Mouse (Mus musculus) kidney, postnatal 14 days (tissue): Measurements from ENCODE around the gene Homer3.

Experiments
- DNase-seq: peaks from one replicate; pipeline ENCODE4 v3.0.0; 2022; ENCODE audit warnings: mixed read lengths

The Homer3 gene

DNA sequence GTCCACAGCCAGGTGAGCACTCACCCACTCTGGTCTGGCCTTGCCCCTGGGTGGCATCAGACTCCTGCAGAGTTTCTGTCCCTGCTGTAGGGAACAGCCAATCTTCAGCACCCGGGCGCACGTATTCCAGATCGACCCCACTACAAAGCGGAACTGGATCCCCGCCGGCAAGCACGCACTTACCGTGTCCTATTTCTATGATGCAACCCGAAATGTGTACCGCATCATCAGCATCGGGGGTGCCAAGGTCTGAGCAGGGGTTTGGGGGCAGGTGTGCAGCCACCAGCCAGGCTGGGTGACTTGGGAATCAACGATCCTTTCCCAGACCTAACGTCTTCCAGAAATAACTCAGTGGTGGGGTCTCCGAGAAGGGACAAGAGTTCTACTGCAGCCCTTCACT lies 2.7 kb downstream of the Homer3 start:
- no peak for DNase-seq

- DNase-seq: no peak
These were observed 4.1 kb downstream of the Homer3 start for GRCm38 (mm10) chr8:70286737-70287136.

GRCm38 (mm10) chr8:70293988-70294405 lies 11.4 kb downstream of the Homer3 start:
- no peak for DNase-seq

DNA sequence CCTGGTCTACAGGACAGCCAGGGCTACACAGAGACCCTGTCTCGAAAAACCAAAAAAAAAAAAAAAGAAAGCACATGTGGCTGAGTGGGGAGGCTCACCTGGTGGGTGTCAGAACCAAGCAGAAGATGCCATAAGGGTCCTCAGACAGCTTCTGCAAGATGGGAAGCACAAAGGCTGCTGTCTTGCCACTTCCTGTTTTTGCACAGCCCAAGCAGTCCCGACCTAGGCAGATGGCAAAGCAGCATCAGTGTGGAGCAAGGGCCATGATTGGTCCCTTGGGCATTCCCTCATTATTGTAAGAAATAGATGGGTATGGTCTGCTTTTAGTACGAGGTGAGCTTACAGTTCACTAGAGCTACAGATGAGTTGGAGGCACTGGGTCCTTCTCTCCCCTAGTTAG lies 18.3 kb downstream of the Homer3 start:
- DNase-seq: no peak

GRCm38 (mm10) chr8:70302358-70302890 lies 19.8 kb downstream of the Homer3 start, which contains the start of the genes Ddx49 and Cope:
Gene Ddx49, minus strand, starts transcription at chr8:70302489.
Gene Cope, plus strand, starts transcription at chr8:70302518.
- peak; percentile 96 for DNase-seq

DNA sequence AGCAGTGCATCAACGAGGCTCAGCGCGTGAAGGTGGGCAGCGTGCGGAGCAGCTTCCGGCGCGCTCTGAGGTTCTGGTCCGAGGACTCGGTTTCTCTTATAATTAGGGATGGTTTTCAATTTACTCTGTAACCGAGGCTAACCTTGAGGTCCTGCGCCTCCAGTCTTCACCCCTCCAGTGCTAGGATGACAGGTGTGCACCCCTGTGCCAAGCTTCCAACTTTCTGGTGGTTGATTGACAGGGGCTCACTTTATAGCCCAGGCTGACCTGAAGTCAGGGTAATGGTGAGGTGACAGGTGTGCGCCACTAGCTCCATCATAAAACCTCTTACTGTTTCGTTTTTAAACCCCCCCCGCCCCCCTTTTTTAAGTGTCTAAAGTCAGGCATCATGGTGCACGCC lies 20.3 kb downstream of the Homer3 start:
- DNase-seq: no peak

DNA sequence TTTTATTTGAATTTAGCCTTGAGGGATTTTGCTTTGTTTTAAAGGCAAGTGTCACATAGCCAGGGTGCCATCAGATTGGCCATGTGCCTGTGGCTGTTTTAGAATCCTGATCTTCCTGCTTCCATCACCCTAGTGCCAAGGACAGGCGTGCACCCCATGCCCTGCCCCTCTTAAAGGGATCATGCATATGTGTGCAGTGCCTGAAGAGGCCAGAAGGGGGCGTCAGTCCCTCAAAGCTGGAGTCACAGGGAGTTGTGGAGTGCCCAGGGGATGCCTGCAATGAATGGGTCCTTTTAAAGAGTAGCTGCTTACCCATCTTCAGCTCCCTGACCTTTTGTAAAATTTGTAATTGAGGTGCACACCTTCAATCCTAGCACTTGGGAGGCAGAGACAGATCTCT lies 26.7 kb downstream of the Homer3 start:
- DNase-seq: no peak

GRCm38 (mm10) chr8:70313399-70313798 lies 30.8 kb downstream of the Homer3 start:
- no peak for DNase-seq

GRCm38 (mm10) chr8:70315624-70316510 lies 33.2 kb downstream of the Homer3 start, which contains the start of gene Cers1:
Gene Cers1, plus strand, starts transcription at chr8:70315775.
- DNase-seq: peak; percentile 75

- DNase-seq: peak; percentile 62
These were observed 34.2 kb downstream of the Homer3 start for GRCm38 (mm10) chr8:70316511-70317504.

- DNase-seq: no peak
These were observed 35.2 kb downstream of the Homer3 start for GRCm38 (mm10) chr8:70317872-70318271.

- DNase-seq: no peak
These were observed 41.1 kb downstream of the Homer3 start for GRCm38 (mm10) chr8:70323716-70324115.

GRCm38 (mm10) chr8:70327512-70327911 lies 44.9 kb downstream of the Homer3 start:
- no peak for DNase-seq

DNA sequence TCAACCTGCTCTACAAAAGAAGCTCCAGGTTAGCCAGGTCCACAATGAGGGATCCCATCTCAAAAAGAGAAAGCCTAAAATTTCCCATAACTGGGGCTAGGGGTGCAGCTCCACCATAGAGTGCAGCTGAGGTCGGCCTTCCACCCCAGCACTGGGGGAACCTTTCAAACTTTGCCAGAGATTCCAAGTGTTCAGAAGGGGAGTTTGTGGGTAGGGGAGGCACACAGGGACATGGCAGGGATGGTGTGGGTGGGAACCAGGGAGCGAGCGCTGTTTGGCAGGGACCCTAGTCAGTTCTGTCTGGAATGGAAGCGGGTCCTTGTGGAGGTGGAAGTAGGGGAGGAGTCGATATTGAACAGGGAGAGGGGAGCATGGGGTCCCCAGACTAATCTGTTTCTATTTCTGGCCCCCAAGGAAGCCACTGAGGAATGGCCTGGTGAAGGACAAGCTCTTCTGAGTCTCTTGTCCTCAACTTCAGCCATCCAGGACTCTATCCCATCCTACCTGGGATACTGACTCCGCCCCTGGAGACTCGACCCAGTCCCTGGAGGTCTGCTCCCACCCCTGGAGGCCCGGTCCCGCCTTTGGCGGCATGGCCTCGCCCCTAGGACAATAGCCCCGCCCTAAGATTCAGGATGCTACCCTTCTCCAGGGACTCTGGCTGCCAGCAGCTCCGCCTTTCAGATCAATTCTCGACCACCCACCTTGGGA lies 46.7 kb downstream of the Homer3 start, which contains the start of gene Gdf1:
TSS of gene Gdf1 (plus strand) at position 694 of the 711 bp plus-strand sequence.
- DNase-seq: no peak

- DNase-seq: no peak
These were observed 47.5 kb downstream of the Homer3 start for GRCm38 (mm10) chr8:70329835-70330740.

DNA sequence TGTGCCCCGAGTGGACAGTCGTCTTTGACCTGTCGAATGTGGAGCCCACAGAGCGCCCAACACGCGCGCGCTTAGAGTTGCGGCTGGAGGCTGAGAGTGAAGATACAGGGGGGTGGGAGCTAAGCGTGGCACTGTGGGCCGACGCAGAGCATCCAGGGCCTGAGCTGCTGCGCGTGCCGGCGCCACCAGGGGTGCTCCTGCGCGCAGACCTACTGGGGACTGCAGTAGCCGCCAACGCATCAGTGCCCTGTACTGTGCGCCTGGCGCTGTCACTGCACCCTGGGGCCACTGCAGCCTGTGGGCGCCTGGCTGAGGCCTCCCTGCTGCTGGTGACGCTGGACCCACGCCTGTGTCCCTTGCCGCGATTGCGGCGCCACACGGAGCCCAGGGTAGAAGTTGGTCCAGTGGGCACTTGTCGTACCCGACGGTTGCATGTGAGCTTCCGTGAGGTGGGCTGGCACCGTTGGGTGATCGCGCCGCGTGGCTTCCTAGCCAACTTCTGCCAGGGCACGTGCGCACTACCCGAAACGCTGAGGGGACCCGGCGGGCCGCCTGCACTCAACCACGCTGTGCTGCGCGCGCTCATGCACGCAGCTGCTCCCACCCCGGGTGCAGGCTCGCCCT lies 48.2 kb downstream of the Homer3 start:
- peak; percentile 46 for DNase-seq

DNA sequence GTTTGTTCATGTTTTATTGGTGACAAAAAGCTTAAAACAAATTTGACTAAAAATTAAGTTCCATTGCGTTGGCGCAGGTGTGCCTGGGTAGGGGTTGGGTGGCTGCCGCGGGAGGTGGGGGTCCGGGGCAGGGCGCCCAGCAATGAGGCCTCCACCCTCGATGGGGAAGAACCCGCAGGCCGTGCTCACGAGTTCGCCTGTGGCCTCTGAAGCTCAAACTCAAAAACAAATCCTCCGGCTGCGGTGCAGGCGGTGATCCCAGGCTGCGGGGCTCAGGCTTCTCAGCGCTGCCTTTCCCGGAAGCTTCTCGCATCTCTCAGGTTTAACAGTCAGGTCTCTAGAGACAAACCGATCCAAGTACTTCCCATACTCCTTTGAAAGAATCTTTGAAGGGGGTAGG lies 48.9 kb downstream of the Homer3 start:
- DNase-seq: no peak

- peak; percentile 71 for DNase-seq
These were observed 49.6 kb downstream of the Homer3 start for GRCm38 (mm10) chr8:70332070-70332877.

GRCm38 (mm10) chr8:70332878-70333202 lies 50.2 kb downstream of the Homer3 start:
- no peak for DNase-seq

- no peak for DNase-seq
These were observed 56.3 kb downstream of the Homer3 start for GRCm38 (mm10) chr8:70338931-70339330.
